Mouse (Mus musculus) midbrain, embryonic 15.5 days (tissue): Measurements from ENCODE around the gene Kif14. TPM values are rescaled to one million over a fixed set of nuclear protein-coding genes. Genes with fewer than 3 reads are reported as not detected.

Experiments used
- ATAC-seq: fragments of 200-750 bp; cut with Nextera tagmentation; replicated peaks from 2 replicates; pipeline ENCODE4 v1.8.0; 2017; ENCODE audit warnings: moderate TSS enrichment
- H3K27ac ChIP-seq: fragments of 300-500 bp; sonication (generic); 2 replicates; pipeline ENCODE4 v1.5.1; 2015; ENCODE audit warnings: mild to moderate bottlenecking, inconsistent platforms
- H3K27me3 ChIP-seq: fragments of 300-500 bp; sonication (generic); replicated peaks from 2 replicates; pipeline ENCODE4 v1.6.1; 2015; ENCODE audit warnings: inconsistent platforms
- H3K36me3 ChIP-seq: fragments of 300-500 bp; sonication (generic); replicated peaks from 2 replicates; pipeline ENCODE4 v1.6.1; 2015; ENCODE audit warnings: inconsistent platforms
- H3K4me1 ChIP-seq: fragments of 300-500 bp; sonication (generic); 2 replicates; pipeline ENCODE4 v1.6.1; 2015; ENCODE audit warnings: inconsistent platforms
- H3K4me2 ChIP-seq: fragments of 300-500 bp; sonication (generic); 2 replicates; pipeline ENCODE4 v1.6.1; 2015; ENCODE audit warnings: inconsistent platforms, mild to moderate bottlenecking, moderate library complexity
- H3K4me3 ChIP-seq: fragments of 300-500 bp; sonication (generic); 2 replicates; pipeline ENCODE4 v1.5.1; 2015; ENCODE audit warnings: mild to moderate bottlenecking, inconsistent platforms
- H3K9ac ChIP-seq: fragments of 300-500 bp; sonication (generic); 2 replicates; pipeline ENCODE4 v1.6.1; 2015; ENCODE audit warnings: mild to moderate bottlenecking, inconsistent platforms
- H3K9me3 ChIP-seq: fragments of 300-500 bp; sonication (generic); 2 replicates; pipeline ENCODE4 v1.6.1; 2016; ENCODE audit warnings: inconsistent platforms
- WGBS: fragments of 180-500 bp; shearing (Covaris S2); methylation state at CpG from one replicate; pipeline ENCODE4 v1.1.7; 2015; ENCODE audit warnings: mixed read lengths; 5-methylcytosine and 5-hydroxymethylcytosine counted together
- polyA plus RNA-seq: library from polyadenylated mRNA; unstranded; fragments of >200 nt; fragmentation: Nextera tagmentation; extraction: Ambion mirVana; gene quantifications from 2 replicates; pipeline ENCODE4 v1.2.1, GENCODE M21; 2015

Gene Kif14
- polyA plus RNA-seq, 1 experiment from 2014 or later, result 0.53 TPM

- H3K4me1 ChIP-seq, result no peaks in the 10 kb centered on the region
- no peaks in the 10 kb centered on the region for H3K27me3 ChIP-seq
- H3K4me3 ChIP-seq, result no peak overlapping the region
- H3K27ac ChIP-seq, result no peak overlapping the region
- no peak overlapping the region for H3K9ac ChIP-seq
- no peak overlapping the region for H3K4me2 ChIP-seq
- 57% methylated on average over 10 of the region's 10 CpGs for WGBS
- H3K9me3 ChIP-seq, result no peaks in the 10 kb centered on the region
- no peaks in the 10 kb centered on the region for H3K36me3 ChIP-seq
- no peak for ATAC-seq
Measured at GRCm38 (mm10) chr1:136561823-136562222, 95.7 kb downstream of the Kif14 start.

- no peak overlapping the region for H3K4me2 ChIP-seq
- H3K4me1 ChIP-seq, result no peaks in the 10 kb centered on the region
- 45% methylated on average over 11 of the region's 11 CpGs for WGBS
- H3K4me3 ChIP-seq, result no peak overlapping the region
- H3K36me3 ChIP-seq, result no peaks in the 10 kb centered on the region
- ATAC-seq, result no peak
- no peak overlapping the region for H3K27ac ChIP-seq
- H3K9ac ChIP-seq, result no peak overlapping the region
- no peaks in the 10 kb centered on the region for H3K9me3 ChIP-seq
- H3K27me3 ChIP-seq, result no peaks in the 10 kb centered on the region
Measured at GRCm38 (mm10) chr1:136563149-136563548, 97.0 kb downstream of the Kif14 start.

GRCm38 (mm10) chr1:136564963-136565362 is 98.8 kb downstream of the Kif14 start:
- Histone ChIP-seq H3K36me3 (no peaks in the 10 kb centered on the region), H3K4me2 (no peak overlapping the region), H3K27ac (no peak overlapping the region), H3K27me3 (no peaks in the 10 kb centered on the region; the same call in 1 of the 2 replicates), H3K4me3 (no peak overlapping the region), H3K4me1 (no peaks in the 10 kb centered on the region), H3K9me3 (no peaks in the 10 kb centered on the region), H3K9ac (no peak overlapping the region)
- no peak for ATAC-seq
- WGBS, result 68% methylated on average over 4 of the region's 4 CpGs

GRCm38 (mm10) chr1:136566386-136566785 is 100.2 kb downstream of the Kif14 start:
- Histone ChIP-seq H3K9me3 (no peaks in the 10 kb centered on the region), H3K4me2 (no peak overlapping the region), H3K27ac (no peak overlapping the region), H3K27me3 (no peaks in the 10 kb centered on the region; the same call in 1 of the 2 replicates), H3K9ac (no peak overlapping the region), H3K4me1 (0 out of 2 replicates have a peak, but pooled peaks cover 3% of the 10 kb centered on the region), H3K36me3 (no peaks in the 10 kb centered on the region), H3K4me3 (no peak overlapping the region)
- WGBS, result 92% methylated on average over 5 of the region's 5 CpGs
- no peak for ATAC-seq

GRCm38 (mm10) chr1:136567641-136568040 is 101.5 kb downstream of the Kif14 start:
- H3K4me2 ChIP-seq, result no peak overlapping the region
- no peaks in the 10 kb centered on the region for H3K9me3 ChIP-seq
- ATAC-seq, result no peak
- no peak overlapping the region for H3K9ac ChIP-seq
- no peaks in the 10 kb centered on the region for H3K36me3 ChIP-seq
- no peak overlapping the region for H3K27ac ChIP-seq
- H3K27me3 ChIP-seq, result no peaks in the 10 kb centered on the region; the same call in 1 of the 2 replicates
- H3K4me3 ChIP-seq, result no peak overlapping the region
- 0 out of 2 replicates have a peak, but pooled peaks cover 3% of the 10 kb centered on the region for H3K4me1 ChIP-seq
- whole genome bisulfite sequencing, result 92% methylated on average over 4 of the region's 4 CpGs

- Histone ChIP-seq H3K4me1 (0 out of 2 replicates have a peak, but pooled peaks cover 3% of the 10 kb centered on the region), H3K4me2 (no peak overlapping the region), H3K9me3 (no peaks in the 10 kb centered on the region), H3K36me3 (no peaks in the 10 kb centered on the region), H3K4me3 (no peak overlapping the region), H3K27ac (no peak overlapping the region), H3K9ac (no peak overlapping the region), H3K27me3 (no peaks in the 10 kb centered on the region; the same call in 1 of the 2 replicates)
- no peak for ATAC-seq
- 94% methylated on average over 11 of the region's 11 CpGs for WGBS
Measured at GRCm38 (mm10) chr1:136568738-136569194, 102.6 kb downstream of the Kif14 start.

- H3K27me3 ChIP-seq, result no peaks in the 10 kb centered on the region; the same call in 1 of the 2 replicates
- H3K4me1 ChIP-seq, result 0 out of 2 replicates have a peak, but pooled peaks cover 3% of the 10 kb centered on the region
- H3K36me3 ChIP-seq, result no peaks in the 10 kb centered on the region
- no peak overlapping the region for H3K4me2 ChIP-seq
- WGBS, result 90% methylated on average over 8 of the region's 8 CpGs
- no peak for ATAC-seq
- no peaks in the 10 kb centered on the region for H3K9me3 ChIP-seq
- no peak overlapping the region for H3K27ac ChIP-seq
- no peak overlapping the region for H3K4me3 ChIP-seq
- no peak overlapping the region for H3K9ac ChIP-seq
Measured at GRCm38 (mm10) chr1:136569206-136569605, 103.1 kb downstream of the Kif14 start.

- Histone ChIP-seq H3K9me3 (no peaks in the 10 kb centered on the region), H3K36me3 (no peaks in the 10 kb centered on the region), H3K27me3 (no peaks in the 10 kb centered on the region; the same call in 1 of the 2 replicates), H3K4me2 (peak overlapping the region; percentile 30), H3K9ac (no peak overlapping the region), H3K4me1 (0 out of 2 replicates have a peak, but pooled peaks cover 3% of the 10 kb centered on the region), H3K4me3 (no peak overlapping the region), H3K27ac (no peak overlapping the region)
- 37% methylated on average over 20 of the region's 20 CpGs for WGBS
- ATAC-seq, result no peak
Measured at GRCm38 (mm10) chr1:136569626-136570297, 103.6 kb downstream of the Kif14 start.

GRCm38 (mm10) chr1:136570298-136570653 is 104.1 kb downstream of the Kif14 start:
- Histone ChIP-seq H3K4me3 (no peak overlapping the region), H3K36me3 (no peaks in the 10 kb centered on the region), H3K27me3 (no peaks in the 10 kb centered on the region; the same call in 1 of the 2 replicates), H3K4me1 (0 out of 2 replicates have a peak, but pooled peaks cover 3% of the 10 kb centered on the region), H3K9ac (no peak overlapping the region), H3K4me2 (peak overlapping the region; percentile 30), H3K27ac (no peak overlapping the region), H3K9me3 (no peaks in the 10 kb centered on the region)
- 8% methylated on average over 13 of the region's 13 CpGs for WGBS
- no peak for ATAC-seq

- H3K9me3 ChIP-seq, result no peaks in the 10 kb centered on the region
- no peak overlapping the region for H3K9ac ChIP-seq
- H3K36me3 ChIP-seq, result no peaks in the 10 kb centered on the region
- ATAC-seq, result no peak
- 81% methylated on average over 9 of the region's 9 CpGs for WGBS
- H3K27ac ChIP-seq, result no peak overlapping the region
- H3K4me1 ChIP-seq, result 0 out of 2 replicates have a peak, but pooled peaks cover 3% of the 10 kb centered on the region
- H3K27me3 ChIP-seq, result no peaks in the 10 kb centered on the region; the same call in 1 of the 2 replicates
- H3K4me2 ChIP-seq, result no peak overlapping the region
- no peak overlapping the region for H3K4me3 ChIP-seq
Measured at GRCm38 (mm10) chr1:136570976-136571375, 104.8 kb downstream of the Kif14 start.

GRCm38 (mm10) chr1:136571530-136571929 is 105.4 kb downstream of the Kif14 start:
- WGBS, result 90% methylated on average over 10 of the region's 10 CpGs
- H3K4me1 ChIP-seq, result 0 out of 2 replicates have a peak, but pooled peaks cover 3% of the 10 kb centered on the region
- no peaks in the 10 kb centered on the region for H3K9me3 ChIP-seq
- H3K27ac ChIP-seq, result no peak overlapping the region
- no peaks in the 10 kb centered on the region for H3K36me3 ChIP-seq
- H3K4me3 ChIP-seq, result no peak overlapping the region
- no peaks in the 10 kb centered on the region; the same call in 1 of the 2 replicates for H3K27me3 ChIP-seq
- ATAC-seq, result no peak
- H3K9ac ChIP-seq, result no peak overlapping the region
- no peak overlapping the region for H3K4me2 ChIP-seq

GRCm38 (mm10) chr1:136577890-136578663 is 111.9 kb downstream of the Kif14 start:
- ATAC-seq, result no peak
- Histone ChIP-seq H3K9me3 (no peaks in the 10 kb centered on the region), H3K27me3 (no peaks in the 10 kb centered on the region), H3K4me1 (0 out of 2 replicates have a peak, but pooled peaks cover 3% of the 10 kb centered on the region), H3K27ac (no peak overlapping the region), H3K9ac (no peak overlapping the region), H3K36me3 (no peaks in the 10 kb centered on the region), H3K4me2 (no peak overlapping the region), H3K4me3 (no peak overlapping the region)
- WGBS, result 29% methylated on average over 16 of the region's 16 CpGs
